Mouse (Mus musculus) bone marrow, adult 2 months (tissue): ENCODE results near the gene H2-M10.1.

Source experiments
- CTCF ChIP-seq: fragments of 200-500 bp; IDR thresholded peaks from 2 replicates; pipeline ENCODE4 v1.5.1; 2011; ENCODE audit warnings: low read length, control low read depth; ENCODE audit not compliant: control insufficient read depth, insufficient read depth
- POLR2A ChIP-seq: fragments of 200-500 bp; IDR thresholded peaks from 2 replicates; pipeline ENCODE4 v1.6.1; 2011; ENCODE audit warnings: low read depth, mild to moderate bottlenecking, control low read depth, low read length, borderline replicate concordance; ENCODE audit not compliant: control insufficient read depth

GRCm38 (mm10) chr17:36281521-36282245, 44.3 kb downstream of the H2-M10.1 start:
- TF ChIP-seq CTCF (no peak), POLR2A (no peak)
